Mouse (Mus musculus): ENCODE data around the gene Vmp1.
A peak's percentile ranks its signal among the peaks of the same experiment; 100 is the strongest.

The Vmp1 gene

GRCm38 (mm10) chr11:86599378-86600208, 84.0 kb downstream of the Vmp1 start:
- DNase-seq (ENCODE audit: low spot score), result no peak

- DNase-seq (ENCODE audit: low spot score), result no peak
These were observed 85.1 kb downstream of the Vmp1 start for GRCm38 (mm10) chr11:86598572-86598971.

GRCm38 (mm10) chr11:86598154-86598553, 85.5 kb downstream of the Vmp1 start:
- no peak for DNase-seq (ENCODE audit: low spot score)

GRCm38 (mm10) chr11:86596976-86597375, 86.7 kb downstream of the Vmp1 start:
- no peak for DNase-seq (ENCODE audit: low spot score)

GRCm38 (mm10) chr11:86596187-86596960, 87.3 kb downstream of the Vmp1 start:
- DNase-seq (ENCODE audit: low spot score), result peak; percentile 53

- DNase-seq (ENCODE audit: low spot score), result no peak
These were observed 88.3 kb downstream of the Vmp1 start for GRCm38 (mm10) chr11:86595366-86595765.

GRCm38 (mm10) chr11:86594188-86594876, 89.3 kb downstream of the Vmp1 start:
- DNase-seq (ENCODE audit: low spot score), result no peak

GRCm38 (mm10) chr11:86593443-86593842, 90.2 kb downstream of the Vmp1 start:
- no peak for DNase-seq (ENCODE audit: low spot score)

GRCm38 (mm10) chr11:86592993-86593392, 90.6 kb downstream of the Vmp1 start:
- DNase-seq (ENCODE audit: low spot score), result no peak

GRCm38 (mm10) chr11:86591931-86592616, 91.6 kb downstream of the Vmp1 start:
- DNase-seq (ENCODE audit: low spot score), result no peak

- no peak for DNase-seq (ENCODE audit: low spot score)
These were observed 92.3 kb downstream of the Vmp1 start for GRCm38 (mm10) chr11:86591301-86591845.

GRCm38 (mm10) chr11:86590579-86590978, 93.1 kb downstream of the Vmp1 start:
- no peak for DNase-seq (ENCODE audit: low spot score)

GRCm38 (mm10) chr11:86590066-86590465, 93.6 kb downstream of the Vmp1 start:
- no peak for DNase-seq (ENCODE audit: low spot score)

- no peak for DNase-seq (ENCODE audit: low spot score)
These were observed 94.9 kb downstream of the Vmp1 start for GRCm38 (mm10) chr11:86588583-86589298.

- DNase-seq (ENCODE audit: low spot score), result no peak
These were observed 95.8 kb downstream of the Vmp1 start for GRCm38 (mm10) chr11:86587830-86588229.

GRCm38 (mm10) chr11:86586868-86587792, 96.5 kb downstream of the Vmp1 start:
- DNase-seq (ENCODE audit: low spot score), result no peak

- DNase-seq (ENCODE audit: low spot score), result no peak
These were observed 97.3 kb downstream of the Vmp1 start for GRCm38 (mm10) chr11:86586177-86586867.

GRCm38 (mm10) chr11:86585598-86585984, 98.0 kb downstream of the Vmp1 start:
- no peak for DNase-seq (ENCODE audit: low spot score)

GRCm38 (mm10) chr11:86584898-86585597, 98.6 kb downstream of the Vmp1 start:
- DNase-seq (ENCODE audit: low spot score), result no peak
